Mouse (Mus musculus) lung, postnatal 0 days (tissue): ENCODE measurements around the gene Ager.

Experiments used
- CTCF ChIP-seq: IDR thresholded peaks from 2 replicates; pipeline ENCODE4 v1.5.1; 2016; ENCODE audit warnings: antibody characterized with exemption, mild to moderate bottlenecking
- EP300 ChIP-seq: IDR thresholded peaks from 2 replicates; pipeline ENCODE4 v1.6.1; 2016; ENCODE audit warnings: antibody characterized with exemption, mild to moderate bottlenecking, control low read depth

DNA sequence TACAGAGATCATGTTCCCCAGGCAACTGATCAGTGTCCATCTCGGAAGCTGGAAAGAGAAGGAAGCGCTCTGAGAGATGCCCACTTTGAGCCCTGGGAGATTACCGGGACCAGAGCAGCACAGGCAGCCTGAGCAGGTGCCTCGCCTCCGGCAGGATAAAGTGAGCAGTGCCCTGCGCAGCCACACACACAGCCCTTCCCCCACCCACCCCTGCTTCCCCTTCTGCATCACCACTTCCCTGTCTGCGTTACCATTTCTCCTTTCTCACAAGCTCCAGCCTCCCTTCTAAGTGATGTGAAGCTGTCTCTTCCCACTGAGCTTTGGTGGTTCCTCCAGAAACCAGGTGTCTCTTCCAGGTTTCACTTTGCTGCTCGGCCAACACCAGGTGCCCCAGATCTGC is 36.5 kb upstream of the Ager start:
- TF ChIP-seq CTCF, result no peak
- TF ChIP-seq EP300, result no peak
